Mouse (Mus musculus): ENCODE measurements around the gene Ctdsp1. TPM values are rescaled to one million over a fixed set of nuclear protein-coding genes. Genes with fewer than 3 reads are reported as not detected.

Ctdsp1 gene
- polyA plus RNA-seq (2012; rRNA removed): 96.1 and 114 TPM in 2 replicates

DNA sequence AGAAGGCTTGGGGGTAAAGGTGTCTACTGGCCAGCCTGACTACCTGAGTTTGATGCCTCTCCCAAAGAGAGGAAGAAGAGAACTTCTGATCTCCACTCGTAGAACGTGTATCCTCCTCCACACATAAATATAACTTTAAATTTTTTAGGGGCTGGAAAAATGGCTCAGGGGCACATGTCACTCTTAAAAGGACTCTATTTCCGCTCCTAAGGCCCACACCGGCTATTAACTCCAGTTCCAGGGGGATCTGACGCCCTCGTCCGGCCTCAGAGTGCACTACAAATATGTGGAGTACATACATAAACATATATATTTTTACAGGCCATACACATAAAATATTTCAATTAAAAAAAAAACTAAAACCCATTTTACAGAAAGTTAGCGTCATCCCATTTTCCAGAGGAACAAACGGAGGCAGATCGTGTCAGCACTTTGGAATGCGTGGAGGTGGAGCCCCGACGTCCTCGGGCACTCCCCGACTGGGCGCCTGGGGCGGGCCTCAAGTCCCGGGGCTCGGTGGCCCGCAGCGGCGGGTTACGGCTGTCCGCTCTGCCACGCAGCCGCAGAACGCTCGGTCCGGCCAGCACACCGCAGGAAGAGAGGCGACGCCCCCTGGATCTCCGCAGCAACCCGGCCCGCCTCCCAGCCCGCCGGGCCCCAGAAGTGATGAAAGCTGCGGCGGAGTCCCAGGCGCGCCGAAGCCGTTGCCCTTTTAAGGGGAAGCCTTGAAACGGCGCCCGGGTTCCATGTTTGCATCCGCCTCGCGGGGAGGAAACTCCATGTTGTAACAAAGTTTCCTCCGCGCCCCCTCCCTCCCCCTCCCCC lies at the start of gene Ctdsp1:
Gene Ctdsp1, plus strand, starts transcription at position 586 of the 825 bp plus-strand sequence.
- no peaks in the 10 kb centered on the region for H3K27me3 ChIP-seq (ENCODE audit: control insufficient read depth, insufficient read depth, low read length)
- TF ChIP-seq CTCF (IDR thresholded peaks at IDR 0.05; ENCODE audit: extremely low read depth, insufficient read depth, insufficient read length, insufficient replicate concordance) (no peak; the same call in 1 of the 2 replicates), POLR2A (IDR thresholded peaks at IDR 0.05; ENCODE audit: low read depth, low read length) (no peak; the same call in 1 of the 2 replicates)
- H3K4me1 ChIP-seq (ENCODE audit: control insufficient read depth, insufficient read depth, insufficient read length): peaks cover 25% of the 10 kb centered on the region
- WGBS: 2% methylated on average over 49 of the region's 51 CpGs
- DNase-seq (ENCODE audit: low read depth in 1 of 2, low spot score in 2 of 2): peak; percentile 81 to 94
- peak within 1 kb of the TSS; percentile 98 for H3K27ac ChIP-seq (ENCODE audit: insufficient read depth, low read length)
- peak within 1 kb of the TSS; percentile 98 for H3K4me3 ChIP-seq (ENCODE audit: extremely low read depth, insufficient read depth, insufficient read length)
- peaks cover 17% of the 10 kb centered on the region for H3K36me3 ChIP-seq (ENCODE audit: control insufficient read depth, insufficient read depth, low read length)

DNA sequence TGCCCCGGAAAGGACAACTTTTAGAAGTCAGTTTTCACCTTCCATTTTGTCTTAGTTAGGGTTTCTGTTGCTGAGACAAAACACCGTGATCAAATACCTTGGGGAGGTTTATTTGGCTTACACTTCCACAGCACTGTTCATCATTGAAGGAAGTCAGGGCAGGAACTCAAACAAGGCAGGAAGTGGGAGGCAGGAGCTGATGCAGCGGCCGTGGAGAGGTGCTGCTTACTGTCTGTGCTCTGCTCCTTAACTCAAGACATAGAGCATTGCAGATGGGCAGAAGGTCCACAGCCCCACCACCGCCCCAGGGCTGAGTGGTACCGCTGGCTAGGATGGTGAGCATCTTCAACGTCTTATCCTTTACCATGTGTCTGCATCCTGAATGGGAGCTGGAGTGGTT lies 49.4 kb upstream of the Ctdsp1 start:
- Histone ChIP-seq H3K4me1 (ENCODE audit: control insufficient read depth, insufficient read depth, insufficient read length) (no peaks in the 10 kb centered on the region), H3K4me3 (ENCODE audit: extremely low read depth, insufficient read depth, insufficient read length) (no peak overlapping the region), H3K36me3 (ENCODE audit: control insufficient read depth, insufficient read depth, low read length) (no peaks in the 10 kb centered on the region), H3K27ac (ENCODE audit: insufficient read depth, low read length) (no peak overlapping the region), H3K27me3 (ENCODE audit: control insufficient read depth, insufficient read depth, low read length) (no peaks in the 10 kb centered on the region)
- 71% methylated on average over 7 of the region's 7 CpGs for WGBS
- no peak for TF ChIP-seq CTCF (IDR thresholded peaks at IDR 0.05; ENCODE audit: extremely low read depth, insufficient read depth, insufficient read length, insufficient replicate concordance)
- no peak for TF ChIP-seq POLR2A (IDR thresholded peaks at IDR 0.05; ENCODE audit: low read depth, low read length)
- DNase-seq (ENCODE audit: low read depth in 1 of 2, low spot score in 2 of 2): no peak

DNA sequence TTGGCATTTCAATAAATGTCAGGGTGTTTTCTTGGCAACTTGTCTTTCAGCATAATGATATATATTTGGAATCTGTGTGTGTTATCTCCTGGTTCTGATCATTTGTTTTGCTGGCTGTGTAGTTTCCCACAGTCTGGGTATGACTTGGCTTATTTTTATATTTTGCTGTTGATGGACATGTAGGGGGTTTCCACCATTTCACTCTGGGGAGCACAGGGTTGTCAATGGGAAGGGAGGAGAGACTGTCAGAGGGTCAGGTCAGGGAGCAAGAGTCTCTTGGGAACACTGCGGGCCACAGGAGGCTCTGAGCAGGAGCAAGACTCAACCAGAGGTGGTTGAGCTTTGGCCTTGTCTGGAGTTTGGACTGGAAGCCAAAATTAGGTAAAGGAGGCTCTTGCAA lies 49.0 kb upstream of the Ctdsp1 start:
- H3K27me3 ChIP-seq (ENCODE audit: control insufficient read depth, insufficient read depth, low read length): no peaks in the 10 kb centered on the region
- WGBS: 79% methylated on average over 1 of the region's 1 CpGs
- no peaks in the 10 kb centered on the region for H3K36me3 ChIP-seq (ENCODE audit: control insufficient read depth, insufficient read depth, low read length)
- no peak overlapping the region for H3K4me3 ChIP-seq (ENCODE audit: extremely low read depth, insufficient read depth, insufficient read length)
- TF ChIP-seq CTCF (IDR thresholded peaks at IDR 0.05; ENCODE audit: extremely low read depth, insufficient read depth, insufficient read length, insufficient replicate concordance) (no peak), POLR2A (IDR thresholded peaks at IDR 0.05; ENCODE audit: low read depth, low read length) (no peak)
- no peaks in the 10 kb centered on the region for H3K4me1 ChIP-seq (ENCODE audit: control insufficient read depth, insufficient read depth, insufficient read length)
- no peak for DNase-seq (ENCODE audit: low read depth in 1 of 2, low spot score in 2 of 2)
- H3K27ac ChIP-seq (ENCODE audit: insufficient read depth, low read length): no peak overlapping the region

DNA sequence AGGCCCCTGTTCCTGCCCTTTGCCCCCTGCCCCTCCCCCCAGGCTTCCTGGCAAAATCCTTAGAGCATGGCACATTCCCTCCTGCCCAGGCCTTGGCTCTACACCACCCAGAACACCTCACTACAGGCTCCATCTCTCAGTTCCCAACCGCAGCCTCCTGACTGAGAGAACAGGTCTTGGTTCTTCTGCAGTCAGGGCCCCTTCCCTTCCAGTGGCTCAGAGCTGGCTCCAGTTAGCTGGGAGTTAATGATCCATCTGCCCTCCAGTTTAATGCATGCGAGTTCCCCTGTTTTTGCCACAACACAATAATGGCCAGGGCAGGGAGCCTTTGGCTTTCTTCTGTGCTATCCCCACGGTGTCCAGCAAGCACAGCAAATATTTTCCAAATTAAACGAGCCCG lies 48.1 kb upstream of the Ctdsp1 start:
- Histone ChIP-seq H3K4me1 (ENCODE audit: control insufficient read depth, insufficient read depth, insufficient read length) (no peaks in the 10 kb centered on the region), H3K4me3 (ENCODE audit: extremely low read depth, insufficient read depth, insufficient read length) (no peak overlapping the region), H3K27ac (ENCODE audit: insufficient read depth, low read length) (no peak overlapping the region), H3K27me3 (ENCODE audit: control insufficient read depth, insufficient read depth, low read length) (no peaks in the 10 kb centered on the region), H3K36me3 (ENCODE audit: control insufficient read depth, insufficient read depth, low read length) (no peaks in the 10 kb centered on the region)
- no peak for TF ChIP-seq CTCF (IDR thresholded peaks at IDR 0.05; ENCODE audit: extremely low read depth, insufficient read depth, insufficient read length, insufficient replicate concordance)
- TF ChIP-seq POLR2A (IDR thresholded peaks at IDR 0.05; ENCODE audit: low read depth, low read length): no peak
- 85% methylated on average over 5 of the region's 5 CpGs for WGBS
- no peak for DNase-seq (ENCODE audit: low read depth in 1 of 2, low spot score in 2 of 2)

DNA sequence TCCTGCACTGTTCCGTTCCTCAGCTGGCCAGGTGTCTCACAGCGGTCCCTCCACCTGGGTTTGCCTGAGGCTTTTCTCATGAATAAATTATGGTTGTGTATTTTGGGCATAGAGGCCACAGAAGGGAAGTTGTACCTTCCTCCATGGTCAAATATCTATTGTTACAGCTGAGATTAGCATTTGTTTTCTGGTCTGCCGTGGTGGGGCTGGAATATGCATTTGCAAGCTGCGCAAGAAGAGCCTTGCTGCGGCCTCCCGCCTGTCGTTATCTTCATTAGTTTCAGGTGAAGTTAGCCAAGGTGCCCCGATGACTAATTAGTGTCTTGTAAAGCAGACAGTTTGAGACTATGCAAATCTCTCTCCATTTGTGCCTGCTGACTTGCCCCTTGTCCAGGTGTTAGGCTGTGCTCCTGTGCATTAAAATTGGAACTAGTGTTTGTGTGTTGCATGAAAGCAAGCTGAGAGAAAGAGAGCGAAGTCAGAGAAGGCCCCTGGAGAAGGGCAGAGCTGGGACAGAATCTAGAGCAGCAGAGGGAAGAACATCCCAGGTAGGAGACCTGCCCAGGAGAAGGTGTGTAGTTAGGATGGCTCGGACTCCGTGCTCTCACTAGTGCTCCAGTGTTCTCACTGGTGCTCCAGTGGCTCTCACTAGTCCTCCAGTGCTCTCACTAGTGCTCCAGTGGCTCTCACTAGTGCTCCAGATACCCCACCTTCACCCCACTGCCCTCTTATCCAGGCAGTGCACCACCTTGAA lies 47.0 kb upstream of the Ctdsp1 start:
- H3K36me3 ChIP-seq (ENCODE audit: control insufficient read depth, insufficient read depth, low read length): no peaks in the 10 kb centered on the region
- no peak overlapping the region for H3K27ac ChIP-seq (ENCODE audit: insufficient read depth, low read length)
- H3K27me3 ChIP-seq (ENCODE audit: control insufficient read depth, insufficient read depth, low read length): no peaks in the 10 kb centered on the region
- DNase-seq (ENCODE audit: low read depth in 1 of 2, low spot score in 2 of 2): no peak
- no peak overlapping the region for H3K4me3 ChIP-seq (ENCODE audit: extremely low read depth, insufficient read depth, insufficient read length)
- TF ChIP-seq CTCF (IDR thresholded peaks at IDR 0.05; ENCODE audit: extremely low read depth, insufficient read depth, insufficient read length, insufficient replicate concordance): no peak
- 69% methylated on average over 11 of the region's 11 CpGs for WGBS
- H3K4me1 ChIP-seq (ENCODE audit: control insufficient read depth, insufficient read depth, insufficient read length): no peaks in the 10 kb centered on the region

DNA sequence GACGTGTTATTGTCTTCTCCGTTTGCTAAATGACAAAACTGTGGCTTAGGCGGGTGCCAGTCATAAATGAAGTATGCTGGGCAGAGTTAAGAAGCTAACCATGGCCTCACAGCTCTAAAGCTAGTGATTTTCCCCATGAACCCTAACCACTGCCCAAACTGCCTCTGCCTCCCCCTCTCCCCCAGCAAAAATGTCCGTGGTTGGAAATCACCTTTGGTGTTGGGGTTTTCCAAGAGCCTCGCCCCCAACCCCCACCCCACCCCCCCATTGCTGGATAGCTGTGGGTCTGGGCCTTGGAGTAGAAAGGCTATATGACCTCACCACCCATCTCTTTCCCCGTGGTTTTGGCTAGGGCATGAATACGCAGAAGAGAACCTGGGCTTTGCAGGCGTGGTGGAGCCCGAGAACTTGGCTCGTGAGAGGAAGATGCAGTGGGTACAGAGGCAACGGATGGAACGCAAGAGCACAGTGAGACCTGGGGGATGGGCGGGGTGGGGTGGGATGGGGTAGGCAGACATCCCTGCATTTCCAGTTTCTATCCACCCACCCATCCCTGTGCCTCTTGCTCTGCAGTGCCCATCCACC lies 40.0 kb upstream of the Ctdsp1 start:
- Histone ChIP-seq H3K27me3 (ENCODE audit: control insufficient read depth, insufficient read depth, low read length) (no peaks in the 10 kb centered on the region), H3K4me3 (ENCODE audit: extremely low read depth, insufficient read depth, insufficient read length) (no peak overlapping the region), H3K36me3 (ENCODE audit: control insufficient read depth, insufficient read depth, low read length) (no peaks in the 10 kb centered on the region), H3K27ac (ENCODE audit: insufficient read depth, low read length) (no peak overlapping the region), H3K4me1 (ENCODE audit: control insufficient read depth, insufficient read depth, insufficient read length) (no peaks in the 10 kb centered on the region)
- 81% methylated on average over 13 of the region's 13 CpGs for WGBS
- TF ChIP-seq POLR2A (IDR thresholded peaks at IDR 0.05; ENCODE audit: low read depth, low read length) (no peak), CTCF (IDR thresholded peaks at IDR 0.05; ENCODE audit: extremely low read depth, insufficient read depth, insufficient read length, insufficient replicate concordance) (no peak)
- DNase-seq (ENCODE audit: low read depth in 1 of 2, low spot score in 2 of 2): no peak

All from spleen, adult 2 months (tissue).